Mouse (Mus musculus): ENCODE results near the gene Adam23. TPM values are rescaled to one million over a fixed set of nuclear protein-coding genes. Genes with fewer than 3 reads are reported as not detected.

The Adam23 gene
- not detected for polyA plus RNA-seq (2021)

DNA sequence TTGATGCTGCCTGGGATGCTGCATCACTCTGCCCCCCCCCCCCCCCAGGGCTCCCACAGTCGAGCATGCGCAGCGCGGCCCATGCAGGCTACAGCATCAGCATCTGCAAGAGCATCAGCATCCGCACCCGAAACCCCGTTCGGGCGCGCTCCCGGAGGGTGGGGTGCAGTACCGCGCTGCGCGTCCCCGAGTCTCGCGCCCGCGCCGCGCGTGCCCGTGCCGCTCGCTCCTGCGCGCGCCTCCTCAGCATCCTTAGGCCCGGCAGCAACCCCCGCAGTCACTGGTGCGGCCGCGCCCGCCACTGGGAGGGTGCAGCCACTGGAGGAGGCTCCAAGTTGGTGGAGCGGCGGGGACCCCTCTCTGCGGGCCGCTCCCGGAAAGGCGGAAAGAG is at the start of gene Adam23:
Gene Adam23 (plus strand): TSS at position 236 of the 391 bp plus-strand sequence.
- H3K27me3 ChIP-seq, result peaks cover 28% of the 10 kb centered on the region
- ATAC-seq (no peak), DNase-seq (ENCODE audit: low read depth, low spot score) (no peak)
- in situ Hi-C loops (cut with MboI; ENCODE audit: low pct_unique_long_range_greater_than_20kb), result no loop called here
- CTCF ChIA-PET, result interaction anchor here (0.9 kb wide), 1 partner anchor 16 kb away, joined by 3 read pairs; no protein-coding TSS in a partner anchor
- TF ChIP-seq CTCF (IDR thresholded peaks at IDR 0.05), result no peak
- POLR2A ChIA-PET, result no interaction called here

GRCm38 (mm10) chr1:63401130-63401529 is 44.6 kb upstream of the Adam23 start:
- ChIA-PET CTCF (no interaction called here), POLR2A (no interaction called here)
- no peak for TF ChIP-seq CTCF (IDR thresholded peaks at IDR 0.05)
- ATAC-seq (no peak), DNase-seq (ENCODE audit: low read depth, low spot score) (no peak)
- in situ Hi-C loops (cut with MboI; ENCODE audit: low pct_unique_long_range_greater_than_20kb), result no loop called here
- peaks cover 8% of the 10 kb centered on the region for H3K27me3 ChIP-seq

DNA sequence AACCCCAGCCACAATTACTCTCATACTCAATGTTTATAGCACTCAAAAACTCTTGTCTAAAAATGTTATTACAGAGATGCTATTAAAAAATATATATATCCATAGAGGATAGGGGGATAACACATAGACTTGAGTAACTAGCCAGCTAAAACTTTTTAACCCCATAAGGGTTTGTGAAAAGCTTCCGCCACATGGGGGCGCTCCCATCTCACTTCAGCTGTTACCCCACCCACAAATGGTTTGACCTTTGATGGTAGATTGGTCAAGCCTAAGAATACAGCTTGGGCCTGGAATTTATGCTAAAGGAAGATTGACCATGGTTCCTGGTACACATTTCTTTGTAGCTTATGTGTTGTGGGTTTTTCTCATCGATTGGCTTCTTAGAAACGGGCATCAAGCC is 42.1 kb upstream of the Adam23 start:
- H3K27me3 ChIP-seq, result peaks cover 5% of the 10 kb centered on the region
- ChIA-PET CTCF (interaction anchor here (1.5 kb wide), 1 partner anchor 10 kb away, joined by 6 read pairs; no protein-coding TSS in a partner anchor), POLR2A (no interaction called here)
- in situ Hi-C loops (cut with MboI; ENCODE audit: low pct_unique_long_range_greater_than_20kb), result no loop called here
- TF ChIP-seq CTCF (IDR thresholded peaks at IDR 0.05), result peak; percentile 43
- DNase-seq (ENCODE audit: low read depth, low spot score) (no peak), ATAC-seq (no peak)

DNA sequence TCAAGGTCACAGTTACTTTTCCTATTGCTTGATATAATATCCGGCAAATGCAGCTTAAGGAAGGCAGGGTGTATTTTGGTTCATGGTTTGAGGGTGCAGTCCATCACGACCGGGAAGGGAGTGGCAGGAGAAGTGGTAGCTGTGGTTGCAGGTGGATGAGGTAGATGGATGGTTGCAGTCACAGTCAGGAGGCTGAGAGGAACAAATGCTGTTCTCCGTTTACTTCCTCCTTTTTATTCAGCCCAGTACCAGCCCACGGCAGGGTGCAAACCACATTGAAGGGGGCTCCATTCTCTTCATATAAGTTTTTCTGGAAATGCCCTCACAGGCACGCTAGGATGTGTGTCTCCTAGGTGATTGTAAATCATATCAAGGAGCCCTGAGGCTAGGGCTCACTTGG is 37.3 kb upstream of the Adam23 start:
- ChIA-PET CTCF (no interaction called here), POLR2A (no interaction called here)
- TF ChIP-seq CTCF (IDR thresholded peaks at IDR 0.05), result no peak
- DNase-seq (ENCODE audit: low read depth, low spot score) (no peak), ATAC-seq (no peak)
- in situ Hi-C loops (cut with MboI; ENCODE audit: low pct_unique_long_range_greater_than_20kb), result no loop called here
- peaks cover 28% of the 10 kb centered on the region for H3K27me3 ChIP-seq

DNA sequence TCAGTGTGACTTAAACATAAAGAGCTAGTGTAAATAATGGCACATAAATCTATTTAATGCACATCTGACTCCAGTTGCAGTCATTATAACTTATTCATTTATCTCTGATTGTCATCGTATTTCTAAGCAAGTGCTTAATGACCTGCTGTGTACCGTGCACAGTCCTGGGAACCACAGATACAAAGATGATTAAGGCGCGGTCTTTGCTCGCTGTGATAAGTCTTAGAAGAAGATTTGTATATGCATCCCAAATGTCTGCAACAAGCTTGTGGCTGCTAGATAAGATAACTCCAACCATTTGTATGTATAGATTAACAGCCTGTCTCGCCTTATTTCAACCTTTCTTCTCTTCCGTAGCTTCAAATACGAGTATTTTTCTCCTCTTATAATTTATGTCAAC is 27.2 kb upstream of the Adam23 start:
- no peak for ATAC-seq
- TF ChIP-seq CTCF (IDR thresholded peaks at IDR 0.05), result no peak
- peaks cover 35% of the 10 kb centered on the region for H3K27me3 ChIP-seq
- in situ Hi-C loops (cut with MboI; ENCODE audit: low pct_unique_long_range_greater_than_20kb), result no loop called here
- ChIA-PET CTCF (no interaction called here), POLR2A (no interaction called here)
- no peak for DNase-seq (ENCODE audit: low read depth, low spot score)

GRCm38 (mm10) chr1:63430668-63431067 is 15.0 kb upstream of the Adam23 start:
- ATAC-seq (no peak), DNase-seq (ENCODE audit: low read depth, low spot score) (no peak)
- CTCF ChIA-PET, result interaction anchor here (1.5 kb wide), 1 partner anchor 14 kb away, joined by 3 read pairs; no protein-coding TSS in a partner anchor
- H3K27me3 ChIP-seq, result peaks cover 21% of the 10 kb centered on the region
- POLR2A ChIA-PET, result interaction anchor here (0.6 to 1.2 kb wide), 2 partner anchors 12 to 128 kb away, joined by 3 to 4 read pairs; no protein-coding TSS in a partner anchor
- in situ Hi-C loops (cut with MboI; ENCODE audit: low pct_unique_long_range_greater_than_20kb), result no loop called here
- no peak for TF ChIP-seq CTCF (IDR thresholded peaks at IDR 0.05)

DNA sequence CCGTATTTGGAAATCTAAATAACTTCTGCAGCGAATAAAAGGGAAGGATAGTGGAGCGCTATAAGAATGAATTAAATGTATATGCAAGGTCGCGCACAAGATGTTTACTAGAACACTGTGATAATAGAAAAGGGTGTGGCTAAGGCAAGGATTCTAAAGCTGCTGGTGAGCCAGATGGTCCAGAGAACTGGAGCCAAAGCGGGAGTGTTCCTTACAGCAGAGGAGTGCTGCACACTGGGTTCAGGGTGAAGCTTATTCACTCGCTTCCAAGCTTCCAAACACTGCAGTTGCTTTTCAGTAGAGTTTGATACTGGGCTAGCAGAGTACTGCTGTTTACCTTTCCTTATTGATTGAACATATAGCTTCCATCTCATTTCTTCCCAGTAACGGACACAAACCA is 14.5 kb upstream of the Adam23 start:
- DNase-seq (ENCODE audit: low read depth, low spot score), result no peak
- ChIA-PET POLR2A (interaction anchor here (1.2 kb wide), 1 partner anchor 11 kb away, joined by 4 read pairs; no protein-coding TSS in a partner anchor), CTCF (no interaction called here)
- in situ Hi-C loops (cut with MboI; ENCODE audit: low pct_unique_long_range_greater_than_20kb), result no loop called here
- no peak for ATAC-seq
- no peak for TF ChIP-seq CTCF (IDR thresholded peaks at IDR 0.05)
- peaks cover 21% of the 10 kb centered on the region for H3K27me3 ChIP-seq

GRCm38 (mm10) chr1:63431842-63432241 is 13.8 kb upstream of the Adam23 start:
- no peak for ATAC-seq
- DNase-seq (ENCODE audit: low read depth, low spot score), result no peak
- ChIA-PET POLR2A (interaction anchor here (1.2 kb wide), 1 partner anchor 10 kb away, joined by 4 read pairs; no protein-coding TSS in a partner anchor), CTCF (no interaction called here)
- peaks cover 21% of the 10 kb centered on the region for H3K27me3 ChIP-seq
- in situ Hi-C loops (cut with MboI; ENCODE audit: low pct_unique_long_range_greater_than_20kb), result no loop called here
- TF ChIP-seq CTCF (IDR thresholded peaks at IDR 0.05), result no peak

DNA sequence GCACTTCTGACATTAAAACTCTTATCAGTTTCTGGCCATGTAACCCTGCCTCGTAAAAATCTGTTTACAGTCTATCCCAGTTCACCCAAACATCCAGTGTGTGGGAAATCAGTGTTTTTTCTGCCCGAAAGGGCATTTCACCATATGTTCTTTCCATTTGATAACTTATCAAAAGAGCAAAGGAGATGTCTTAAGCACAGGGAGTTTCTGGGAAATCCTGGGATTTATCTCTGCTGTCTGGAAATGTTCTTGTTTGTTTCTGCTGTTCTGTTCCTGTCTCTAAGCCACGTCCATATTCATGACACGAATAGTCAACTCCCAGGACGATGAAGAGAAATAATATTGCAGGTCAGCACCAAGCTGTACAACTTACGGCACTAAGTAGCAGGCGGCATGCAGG is 11.6 kb upstream of the Adam23 start:
- DNase-seq (ENCODE audit: low read depth, low spot score) (no peak), ATAC-seq (no peak)
- ChIA-PET CTCF (no interaction called here), POLR2A (no interaction called here)
- in situ Hi-C loops (cut with MboI; ENCODE audit: low pct_unique_long_range_greater_than_20kb), result no loop called here
- TF ChIP-seq CTCF (IDR thresholded peaks at IDR 0.05), result no peak
- peaks cover 21% of the 10 kb centered on the region for H3K27me3 ChIP-seq

DNA sequence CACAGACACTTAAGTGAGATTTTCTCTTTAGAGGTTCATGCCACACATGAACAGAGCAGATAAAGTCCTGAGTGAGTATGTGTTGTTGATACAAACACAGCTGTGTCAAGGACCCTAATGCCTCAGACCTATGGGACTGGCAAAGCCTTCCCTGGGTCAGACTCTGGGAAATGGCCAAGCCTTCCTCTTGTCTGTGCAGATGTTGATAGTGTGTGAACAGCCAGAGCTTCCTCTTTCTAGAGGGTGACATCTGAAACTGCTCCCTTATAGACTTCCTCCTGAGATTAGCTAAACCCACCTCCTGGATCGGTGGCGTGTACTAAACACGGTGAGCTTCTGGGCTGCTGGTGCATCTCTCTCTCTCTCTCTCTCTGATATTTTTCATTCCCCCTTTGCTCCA is 8.2 kb upstream of the Adam23 start:
- H3K27me3 ChIP-seq, result peaks cover 10% of the 10 kb centered on the region
- DNase-seq (ENCODE audit: low read depth, low spot score) (no peak), ATAC-seq (no peak)
- ChIA-PET CTCF (interaction anchor here (0.8 kb wide), 1 partner anchor 55 kb away, joined by 3 read pairs; no protein-coding TSS in a partner anchor), POLR2A (no interaction called here)
- in situ Hi-C loops (cut with MboI; ENCODE audit: low pct_unique_long_range_greater_than_20kb), result no loop called here
- TF ChIP-seq CTCF (IDR thresholded peaks at IDR 0.05), result no peak

DNA sequence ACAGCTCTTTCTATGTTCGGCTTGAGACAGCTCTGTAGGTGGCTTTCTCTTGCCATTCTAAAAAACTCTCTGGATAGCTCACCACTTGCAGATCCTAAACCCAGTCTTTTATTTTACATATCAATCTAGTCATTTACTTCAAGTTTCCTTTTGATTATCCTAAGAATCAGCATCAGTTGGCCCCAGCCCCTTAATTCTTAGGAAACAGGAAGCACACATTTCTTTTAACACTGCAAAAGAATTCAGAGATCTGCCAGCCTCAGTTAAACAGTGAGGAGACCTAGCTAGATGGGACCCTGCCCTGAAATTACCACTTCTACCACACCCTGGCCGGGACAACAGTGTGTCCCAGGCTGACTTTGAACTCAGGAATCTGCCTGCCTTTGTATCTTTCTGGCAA is 3.5 kb upstream of the Adam23 start:
- ChIA-PET CTCF (no interaction called here), POLR2A (interaction anchor here (1.2 kb wide), 1 partner anchor 11 kb away, joined by 4 read pairs; no protein-coding TSS in a partner anchor)
- TF ChIP-seq CTCF (IDR thresholded peaks at IDR 0.05), result no peak
- ATAC-seq (no peak), DNase-seq (ENCODE audit: low read depth, low spot score) (no peak)
- peaks cover 17% of the 10 kb centered on the region for H3K27me3 ChIP-seq
- in situ Hi-C loops (cut with MboI; ENCODE audit: low pct_unique_long_range_greater_than_20kb), result no loop called here

DNA sequence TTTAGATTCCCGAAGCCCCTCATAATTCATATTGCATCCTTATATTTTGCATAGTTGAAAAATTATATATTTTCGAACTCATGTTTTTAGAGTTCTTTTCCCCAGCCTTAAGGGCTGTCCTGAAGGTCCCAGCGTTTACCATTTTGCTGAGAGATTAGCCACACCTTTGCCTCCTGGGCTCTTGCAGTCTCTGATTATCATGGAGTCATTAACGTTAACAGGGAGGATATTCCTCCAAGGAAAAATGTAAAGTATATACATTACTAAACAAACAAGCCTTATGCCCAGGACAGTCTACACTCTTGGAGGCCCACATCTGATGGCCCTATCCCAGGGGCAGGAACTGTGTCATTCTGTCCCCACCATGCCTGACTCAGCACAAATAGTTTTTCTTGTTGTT is 3.1 kb upstream of the Adam23 start:
- no peak for TF ChIP-seq CTCF (IDR thresholded peaks at IDR 0.05)
- peaks cover 17% of the 10 kb centered on the region for H3K27me3 ChIP-seq
- in situ Hi-C loops (cut with MboI; ENCODE audit: low pct_unique_long_range_greater_than_20kb), result no loop called here
- no peak for ATAC-seq
- ChIA-PET POLR2A (interaction anchor here (1.2 kb wide), 1 partner anchor 11 kb away, joined by 4 read pairs; no protein-coding TSS in a partner anchor), CTCF (no interaction called here)
- DNase-seq (ENCODE audit: low read depth, low spot score), result no peak
